Mouse (Mus musculus) monocyte, adult 2 months (primary cell): ENCODE data around the gene Spock1.

Experiments used
- DNase-seq, 2 experiments: peaks; one replicate each; pipeline ENCODE4 v3.0.0; 2022; ENCODE audit warnings: low spot score in 2 of 2, low read depth in 1 of 2

The Spock1 gene

GRCm38 (mm10) chr13:57908266-57908582 is at the start of gene Spock1:
TSS of gene Spock1 (minus strand) at chr13:57908332.
- peak in 1 of 2 experiments; percentile 1 for DNase-seq

- DNase-seq = no peak
Observed at GRCm38 (mm10) chr13:57950091-57950490, 42.0 kb upstream of the Spock1 start.

GRCm38 (mm10) chr13:57949513-57949912 is 41.4 kb upstream of the Spock1 start:
- DNase-seq = no peak

- no peak for DNase-seq
Observed at GRCm38 (mm10) chr13:57945197-57945596, 37.1 kb upstream of the Spock1 start.

- DNase-seq = no peak
Observed at GRCm38 (mm10) chr13:57944434-57944833, 36.3 kb upstream of the Spock1 start.

- no peak for DNase-seq
Observed at GRCm38 (mm10) chr13:57943900-57944299, 35.8 kb upstream of the Spock1 start.

GRCm38 (mm10) chr13:57937463-57938229 is 29.5 kb upstream of the Spock1 start:
- no peak for DNase-seq

GRCm38 (mm10) chr13:57931998-57932397 is 23.9 kb upstream of the Spock1 start:
- DNase-seq = no peak

GRCm38 (mm10) chr13:57931376-57931775 is 23.2 kb upstream of the Spock1 start:
- DNase-seq = no peak

- DNase-seq = no peak
Observed at GRCm38 (mm10) chr13:57930720-57931119, 22.6 kb upstream of the Spock1 start.

GRCm38 (mm10) chr13:57930283-57930682 is 22.2 kb upstream of the Spock1 start:
- DNase-seq = no peak

GRCm38 (mm10) chr13:57919947-57920346 is 11.8 kb upstream of the Spock1 start:
- DNase-seq = no peak

GRCm38 (mm10) chr13:57911171-57911570 is 3.0 kb upstream of the Spock1 start:
- no peak for DNase-seq

GRCm38 (mm10) chr13:57907428-57908265 is 485 bp downstream of the Spock1 start:
- no peak for DNase-seq

- no peak for DNase-seq
Observed at GRCm38 (mm10) chr13:57894597-57894996, 13.5 kb downstream of the Spock1 start.

- no peak for DNase-seq
Observed at GRCm38 (mm10) chr13:57889708-57890107, 18.4 kb downstream of the Spock1 start.

- no peak for DNase-seq
Observed at GRCm38 (mm10) chr13:57889050-57889449, 19.1 kb downstream of the Spock1 start.

- no peak for DNase-seq
Observed at GRCm38 (mm10) chr13:57879817-57880216, 28.3 kb downstream of the Spock1 start.

- no peak for DNase-seq
Observed at GRCm38 (mm10) chr13:57878797-57879196, 29.3 kb downstream of the Spock1 start.

- DNase-seq = no peak
Observed at GRCm38 (mm10) chr13:57877782-57878181, 30.4 kb downstream of the Spock1 start.

GRCm38 (mm10) chr13:57876966-57877365 is 31.2 kb downstream of the Spock1 start:
- no peak for DNase-seq

- no peak for DNase-seq
Observed at GRCm38 (mm10) chr13:57870058-57870457, 38.1 kb downstream of the Spock1 start.
